Mouse (Mus musculus): ENCODE results near the gene Arid3c. TPM values are rescaled to one million over a fixed set of nuclear protein-coding genes. Genes with fewer than 3 reads are reported as not detected.

The Arid3c gene
- polyA plus RNA-seq, 1 experiment from 2014 or later: 1.8 TPM

- 83% methylated on average over 8 of the region's 8 CpGs for WGBS
- peaks cover 15% of the 10 kb centered on the region; the same call in 1 of the 2 replicates for H3K4me1 ChIP-seq (ENCODE audit: control insufficient read depth, insufficient read depth, low read length)
- no peaks in the 10 kb centered on the region for H3K36me3 ChIP-seq (ENCODE audit: control insufficient read depth, insufficient read depth, low read length)
- H3K4me3 ChIP-seq (ENCODE audit: low read depth, low read length): peak overlapping the region; percentile 76
- 0 out of 2 replicates have a peak overlapping the region, but pooled peaks have one; percentile 72 for H3K27ac ChIP-seq (ENCODE audit: low read depth, low read length)
- no peak for ATAC-seq (ENCODE audit: low read depth)
- no peaks in the 10 kb centered on the region for H3K27me3 ChIP-seq (ENCODE audit: control insufficient read depth, insufficient read depth, low read length)
- peak overlapping the region; percentile 93 for H3K4me2 ChIP-seq (ENCODE audit: low read depth, low read length)
- no peaks in the 10 kb centered on the region for H3K9me3 ChIP-seq (ENCODE audit: control insufficient read depth, low read length)
- peak overlapping the region; percentile 76 for H3K9ac ChIP-seq (replicated peaks; ENCODE audit: low read depth, low read length)
These were observed 25.5 kb upstream of the Arid3c start for GRCm38 (mm10) chr4:41756440-41756839.

- Histone ChIP-seq H3K4me2 (ENCODE audit: low read depth, low read length) (peak within 1 kb of the TSS; percentile 93), H3K4me1 (ENCODE audit: control insufficient read depth, insufficient read depth, low read length) (peaks cover 10% of the 10 kb centered on the region; the same call in 1 of the 2 replicates), H3K27ac (ENCODE audit: low read depth, low read length) (peak within 1 kb of the TSS; percentile 72), H3K9me3 (ENCODE audit: control insufficient read depth, low read length) (no peaks in the 10 kb centered on the region), H3K4me3 (ENCODE audit: low read depth, low read length) (peak within 1 kb of the TSS; percentile 76), H3K9ac (replicated peaks; ENCODE audit: low read depth, low read length) (peak within 1 kb of the TSS; percentile 76), H3K36me3 (ENCODE audit: control insufficient read depth, insufficient read depth, low read length) (no peaks in the 10 kb centered on the region), H3K27me3 (ENCODE audit: control insufficient read depth, insufficient read depth, low read length) (no peaks in the 10 kb centered on the region)
- peak; percentile 82 for ATAC-seq (ENCODE audit: low read depth)
- under 1% methylated on average over 57 of the region's 57 CpGs for WGBS
These were observed 24.7 kb upstream of the Arid3c start, which contains the start of gene Sigmar1 for GRCm38 (mm10) chr4:41755338-41756305. TSS of gene Sigmar1 (minus strand) at chr4:41756157.

GRCm38 (mm10) chr4:41754797-41755337 is 23.9 kb upstream of the Arid3c start, which contains the start of gene Galt:
TSS of gene Galt (plus strand) at chr4:41755228.
- peak; percentile 62 for ATAC-seq (ENCODE audit: low read depth)
- WGBS: 13% methylated on average over 14 of the region's 14 CpGs
- H3K27me3 ChIP-seq (ENCODE audit: control insufficient read depth, insufficient read depth, low read length): no peaks in the 10 kb centered on the region
- H3K4me3 ChIP-seq (ENCODE audit: low read depth, low read length): peak within 1 kb of the TSS; percentile 76
- peak within 1 kb of the TSS; percentile 93 for H3K4me2 ChIP-seq (ENCODE audit: low read depth, low read length)
- H3K9ac ChIP-seq (replicated peaks; ENCODE audit: low read depth, low read length): peak within 1 kb of the TSS; percentile 76
- peak within 1 kb of the TSS; percentile 72 for H3K27ac ChIP-seq (ENCODE audit: low read depth, low read length)
- no peaks in the 10 kb centered on the region for H3K36me3 ChIP-seq (ENCODE audit: control insufficient read depth, insufficient read depth, low read length)
- H3K9me3 ChIP-seq (ENCODE audit: control insufficient read depth, low read length): no peaks in the 10 kb centered on the region
- H3K4me1 ChIP-seq (ENCODE audit: control insufficient read depth, insufficient read depth, low read length): peaks cover 9% of the 10 kb centered on the region; the same call in 1 of the 2 replicates

GRCm38 (mm10) chr4:41745021-41745420 is 14.1 kb upstream of the Arid3c start:
- Histone ChIP-seq H3K9ac (replicated peaks; ENCODE audit: low read depth, low read length) (no peak overlapping the region), H3K27ac (ENCODE audit: low read depth, low read length) (no peak overlapping the region), H3K4me3 (ENCODE audit: low read depth, low read length) (no peak overlapping the region), H3K9me3 (ENCODE audit: control insufficient read depth, low read length) (no peaks in the 10 kb centered on the region), H3K36me3 (ENCODE audit: control insufficient read depth, insufficient read depth, low read length) (no peaks in the 10 kb centered on the region), H3K27me3 (ENCODE audit: control insufficient read depth, insufficient read depth, low read length) (no peaks in the 10 kb centered on the region), H3K4me2 (ENCODE audit: low read depth, low read length) (no peak overlapping the region), H3K4me1 (ENCODE audit: control insufficient read depth, insufficient read depth, low read length) (peaks cover 6% of the 10 kb centered on the region)
- WGBS: 88% methylated on average over 1 of the region's 1 CpGs
- no peak for ATAC-seq (ENCODE audit: low read depth)

- no peaks in the 10 kb centered on the region for H3K36me3 ChIP-seq (ENCODE audit: control insufficient read depth, insufficient read depth, low read length)
- no peaks in the 10 kb centered on the region for H3K27me3 ChIP-seq (ENCODE audit: control insufficient read depth, insufficient read depth, low read length)
- no peaks in the 10 kb centered on the region for H3K9me3 ChIP-seq (ENCODE audit: control insufficient read depth, low read length)
- H3K4me1 ChIP-seq (ENCODE audit: control insufficient read depth, insufficient read depth, low read length): peaks cover 14% of the 10 kb centered on the region
- H3K4me3 ChIP-seq (ENCODE audit: low read depth, low read length): no peak overlapping the region
- H3K27ac ChIP-seq (ENCODE audit: low read depth, low read length): no peak overlapping the region
- 67% methylated on average over 2 of the region's 2 CpGs for WGBS
- no peak for ATAC-seq (ENCODE audit: low read depth)
- H3K4me2 ChIP-seq (ENCODE audit: low read depth, low read length): no peak overlapping the region
- H3K9ac ChIP-seq (replicated peaks; ENCODE audit: low read depth, low read length): no peak overlapping the region
These were observed 13.2 kb upstream of the Arid3c start for GRCm38 (mm10) chr4:41744131-41744530.

GRCm38 (mm10) chr4:41741158-41741560 is 10.2 kb upstream of the Arid3c start:
- Histone ChIP-seq H3K9me3 (ENCODE audit: control insufficient read depth, low read length) (no peaks in the 10 kb centered on the region), H3K27ac (ENCODE audit: low read depth, low read length) (peak overlapping the region; percentile 73), H3K4me3 (ENCODE audit: low read depth, low read length) (peak overlapping the region; percentile 53), H3K4me2 (ENCODE audit: low read depth, low read length) (peak overlapping the region; percentile 83), H3K9ac (replicated peaks; ENCODE audit: low read depth, low read length) (peak overlapping the region; percentile 70), H3K27me3 (ENCODE audit: control insufficient read depth, insufficient read depth, low read length) (no peaks in the 10 kb centered on the region), H3K36me3 (ENCODE audit: control insufficient read depth, insufficient read depth, low read length) (no peaks in the 10 kb centered on the region), H3K4me1 (ENCODE audit: control insufficient read depth, insufficient read depth, low read length) (peaks cover 14% of the 10 kb centered on the region)
- peak; percentile 98 for ATAC-seq (ENCODE audit: low read depth)
- WGBS: 0% methylated on average over 27 of the region's 27 CpGs

- peak overlapping the region; percentile 70 for H3K9ac ChIP-seq (replicated peaks; ENCODE audit: low read depth, low read length)
- peak overlapping the region; percentile 83 for H3K4me2 ChIP-seq (ENCODE audit: low read depth, low read length)
- H3K27ac ChIP-seq (ENCODE audit: low read depth, low read length): peak overlapping the region; percentile 73
- H3K27me3 ChIP-seq (ENCODE audit: control insufficient read depth, insufficient read depth, low read length): no peaks in the 10 kb centered on the region
- WGBS: under 1% methylated on average over 48 of the region's 48 CpGs
- peak; percentile 82 for ATAC-seq (ENCODE audit: low read depth)
- H3K4me1 ChIP-seq (ENCODE audit: control insufficient read depth, insufficient read depth, low read length): peaks cover 14% of the 10 kb centered on the region
- no peaks in the 10 kb centered on the region for H3K36me3 ChIP-seq (ENCODE audit: control insufficient read depth, insufficient read depth, low read length)
- peak overlapping the region; percentile 53 for H3K4me3 ChIP-seq (ENCODE audit: low read depth, low read length)
- H3K9me3 ChIP-seq (ENCODE audit: control insufficient read depth, low read length): no peaks in the 10 kb centered on the region
These were observed 9.6 kb upstream of the Arid3c start for GRCm38 (mm10) chr4:41740380-41741157.

GRCm38 (mm10) chr4:41739260-41739659 is 8.3 kb upstream of the Arid3c start:
- Histone ChIP-seq H3K9ac (replicated peaks; ENCODE audit: low read depth, low read length) (no peak overlapping the region), H3K4me2 (ENCODE audit: low read depth, low read length) (no peak overlapping the region), H3K36me3 (ENCODE audit: control insufficient read depth, insufficient read depth, low read length) (no peaks in the 10 kb centered on the region), H3K4me1 (ENCODE audit: control insufficient read depth, insufficient read depth, low read length) (peaks cover 14% of the 10 kb centered on the region), H3K9me3 (ENCODE audit: control insufficient read depth, low read length) (no peaks in the 10 kb centered on the region), H3K27ac (ENCODE audit: low read depth, low read length) (no peak overlapping the region), H3K4me3 (ENCODE audit: low read depth, low read length) (no peak overlapping the region), H3K27me3 (ENCODE audit: control insufficient read depth, insufficient read depth, low read length) (no peaks in the 10 kb centered on the region)
- no peak for ATAC-seq (ENCODE audit: low read depth)
- 94% methylated on average over 13 of the region's 13 CpGs for WGBS

Measured in neural tube, embryonic 14.5 days (tissue).